Mouse (Mus musculus) megakaryocyte, embryonic 14.5 days (primary cell): ENCODE measurements around the gene Vwa5b1.

Experiments
- FLI1 ChIP-seq: IDR thresholded peaks from 2 replicates; pipeline ENCODE4 v1.6.1; 2012; ENCODE audit warnings: low read length, inconsistent platforms, mixed read lengths
- GATA1 ChIP-seq: IDR thresholded peaks from 3 replicates; pipeline ENCODE4 v1.6.1; 2012; ENCODE audit warnings: mixed read lengths, low read length, inconsistent platforms, borderline replicate concordance

DNA sequence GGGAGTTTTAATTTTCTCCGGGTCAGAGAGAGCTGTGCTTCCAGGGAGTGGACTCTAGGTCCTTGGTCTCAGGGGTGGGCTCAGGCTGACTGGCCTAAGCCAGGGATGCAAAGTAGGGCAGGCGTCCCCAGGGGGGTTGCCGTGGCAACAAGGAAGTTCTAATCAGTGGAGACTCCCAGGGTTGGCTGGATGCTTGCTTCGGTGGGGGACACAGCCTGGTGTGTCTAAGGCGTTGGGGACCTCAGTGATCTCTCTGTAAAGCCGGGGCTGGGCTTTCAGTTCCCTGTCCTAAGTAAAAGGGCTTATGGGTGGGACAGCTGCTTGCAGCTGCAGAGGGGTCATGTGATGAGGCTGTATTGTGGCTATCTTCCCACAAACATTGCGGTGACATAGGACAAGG is 113.4 kb downstream of the Vwa5b1 start:
- TF ChIP-seq GATA1 = no peak
- TF ChIP-seq FLI1 = no peak
